Mouse (Mus musculus) frontal cortex, postnatal 25 days (tissue): ENCODE results near the gene Ptprt.
"Not testable (repeated sequence)": the region's sequence is repeated elsewhere in the genome, so short reads cannot be mapped to it uniquely, and the experiment has no call there.

Experiments
- DNase-seq, 2 experiments: peaks; one replicate each; pipeline ENCODE4 v3.0.0; 2022; ENCODE audit warnings: low spot score in 2 of 2

The Ptprt gene

DNA sequence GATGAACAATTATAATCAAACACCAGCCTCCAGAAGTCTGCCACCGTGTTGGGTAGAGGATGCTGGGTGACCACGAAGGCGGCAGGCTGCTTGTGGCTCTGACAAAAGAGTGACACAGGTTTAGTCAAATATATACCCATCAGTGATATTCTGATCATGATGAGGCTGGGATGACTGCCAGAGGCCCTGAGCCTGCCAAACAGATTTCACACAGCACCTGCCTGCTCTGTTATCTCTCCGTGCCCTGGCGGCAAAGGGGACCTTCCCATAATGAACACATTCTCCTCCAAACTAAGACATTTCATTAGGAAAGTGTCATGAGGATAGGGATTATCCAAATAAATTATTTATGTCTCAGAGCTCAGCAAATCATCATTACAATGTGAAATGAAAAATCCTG is 1113.6 kb downstream of the Ptprt start:
- no peak for DNase-seq

DNA sequence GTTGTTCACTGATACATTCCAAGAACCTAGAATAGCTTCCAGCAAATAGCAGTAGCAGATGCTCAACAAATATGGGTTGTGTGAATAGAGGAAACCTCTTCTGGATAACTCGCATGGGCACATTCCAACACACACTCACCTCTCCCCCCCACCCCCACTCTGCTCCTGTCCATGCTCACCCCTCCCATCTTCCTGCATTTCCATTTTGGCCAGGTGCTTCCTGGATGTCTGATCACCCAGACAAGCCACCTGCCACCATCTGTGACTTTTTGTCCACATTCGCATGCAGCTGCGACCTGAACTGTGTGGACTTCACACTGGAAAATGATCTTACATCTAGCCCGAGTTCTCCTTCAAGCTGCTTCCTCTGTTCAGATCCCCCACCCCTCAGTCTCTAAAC is 1115.5 kb downstream of the Ptprt start:
- DNase-seq, result no peak

DNA sequence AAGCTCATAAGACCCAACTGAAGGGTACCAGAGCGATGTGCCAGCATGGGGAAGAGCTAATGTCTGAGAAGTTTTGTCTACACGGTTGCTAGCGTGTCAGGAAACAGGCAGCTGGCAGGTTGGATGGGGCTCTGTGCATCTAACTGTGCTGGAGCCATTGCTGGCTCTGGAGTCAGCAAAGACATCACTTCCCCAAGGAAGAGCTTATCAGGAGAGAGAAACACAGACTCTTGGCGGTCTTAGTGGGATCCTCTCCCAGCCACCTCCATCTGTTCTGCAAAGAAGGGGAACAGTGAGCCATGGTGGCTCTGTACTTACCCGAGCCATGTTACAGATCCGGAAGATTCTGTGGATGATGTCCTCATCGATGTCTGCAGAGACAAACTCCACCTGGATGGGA is 1126.8 kb downstream of the Ptprt start:
- DNase-seq, result no peak

DNA sequence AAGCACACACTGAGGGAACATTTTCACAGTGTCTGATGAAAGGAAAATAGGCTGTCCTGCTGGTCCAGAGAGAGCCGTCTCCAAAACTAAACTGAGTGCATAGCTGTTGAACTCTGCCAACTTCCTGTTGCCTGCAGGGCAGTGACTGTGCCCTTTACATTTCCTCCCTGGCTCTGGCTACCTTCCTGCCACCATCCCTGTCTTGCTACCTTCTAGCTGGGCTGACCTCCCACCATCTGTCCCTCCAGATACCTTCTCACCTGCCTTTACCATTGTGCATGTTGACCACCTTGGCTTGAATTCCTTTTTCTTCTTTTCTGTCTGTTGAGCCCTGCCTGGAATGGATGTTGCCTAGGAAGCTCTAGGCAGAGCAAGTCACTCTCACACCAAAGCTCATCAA is 1133.8 kb downstream of the Ptprt start:
- DNase-seq, result no peak

DNA sequence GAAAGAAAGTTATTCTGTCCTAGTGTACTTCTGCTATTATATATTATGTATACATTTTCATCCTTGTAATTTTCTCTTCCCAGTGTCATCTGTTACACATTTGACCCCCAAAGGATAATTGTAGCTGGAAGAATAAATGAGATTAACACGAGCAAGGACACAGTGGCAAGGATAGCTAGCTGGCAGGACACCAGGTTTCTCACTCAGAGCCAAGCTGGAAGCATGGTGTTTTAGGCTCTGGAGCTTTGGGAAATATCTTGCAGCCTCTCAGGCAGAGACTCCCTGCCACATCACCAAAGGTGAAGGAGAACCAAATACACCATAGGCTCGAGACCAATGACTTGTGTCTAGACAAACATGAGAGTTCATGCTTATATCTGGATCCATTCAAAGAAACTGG is 1141.3 kb downstream of the Ptprt start:
- no peak for DNase-seq

DNA sequence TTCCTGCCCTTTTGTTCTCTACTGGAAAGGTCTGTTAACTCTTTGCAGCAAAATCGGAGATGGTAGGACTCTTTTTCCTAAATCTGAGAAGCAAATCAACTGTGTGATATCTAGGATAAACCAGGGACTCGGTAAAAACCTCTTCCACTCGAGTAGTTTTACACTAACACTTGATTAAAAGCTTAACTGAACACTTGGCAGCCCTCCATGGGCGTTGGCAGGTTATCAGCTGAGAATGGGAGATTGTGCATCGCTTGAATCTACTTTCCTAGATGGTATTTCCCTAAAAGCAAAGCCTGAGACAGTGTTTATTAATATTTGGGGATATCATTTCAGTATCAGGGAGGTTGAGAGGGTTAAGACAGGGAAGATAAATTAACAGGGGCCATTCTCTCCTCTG is 1144.0 kb downstream of the Ptprt start:
- DNase-seq, result peak; percentile 45 to 60

DNA sequence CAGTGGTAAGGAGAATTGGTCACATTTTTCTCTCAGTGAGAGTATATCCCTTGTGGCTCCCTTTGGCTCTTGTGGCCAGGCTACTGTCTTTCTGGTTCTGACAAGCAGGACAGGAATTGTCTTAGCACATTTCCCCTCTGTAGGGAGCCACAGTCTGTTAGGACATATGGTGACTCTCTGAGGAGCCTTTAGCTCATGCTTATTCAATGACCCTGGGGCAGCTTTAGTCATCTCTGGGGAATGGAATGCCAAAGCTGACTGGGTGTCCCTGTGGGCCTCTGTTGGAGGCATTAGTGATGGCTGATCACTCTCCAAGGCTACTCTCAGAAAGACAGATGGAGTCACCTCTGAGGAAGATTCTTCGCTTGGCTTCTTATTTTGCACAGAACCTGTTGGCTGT is 1147.7 kb downstream of the Ptprt start:
- no peak for DNase-seq

DNA sequence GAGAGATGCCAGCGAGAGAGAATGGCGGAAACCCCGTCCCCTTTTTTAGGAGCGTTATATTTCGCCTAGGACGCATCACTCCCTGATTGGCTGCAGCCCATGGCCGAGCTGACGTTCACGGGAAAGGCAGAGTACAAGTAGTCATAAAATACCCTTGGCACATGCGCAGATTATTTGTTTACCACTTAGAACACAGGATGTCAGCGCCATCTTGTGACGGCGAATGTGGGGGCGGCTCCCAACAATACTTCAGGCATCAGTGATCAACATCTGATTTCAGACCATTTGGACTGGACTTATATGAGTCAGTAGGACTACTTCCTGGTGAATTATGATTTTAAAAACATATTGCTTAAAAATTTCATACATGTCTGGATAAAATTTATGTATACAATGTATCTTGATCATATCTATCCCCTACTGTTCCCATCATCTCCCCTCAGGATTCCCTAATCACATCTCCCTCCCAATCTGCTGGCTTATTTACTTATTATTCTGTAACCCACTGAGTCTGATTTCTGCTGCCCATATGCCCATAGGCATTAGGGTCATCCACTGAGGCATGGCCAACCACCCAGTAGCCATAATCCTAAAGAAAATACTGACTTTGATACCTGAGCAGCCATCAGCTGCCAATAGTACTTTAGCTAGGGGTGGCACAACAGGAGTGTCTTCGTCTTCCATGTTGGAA is 1148.9 kb downstream of the Ptprt start:
- DNase-seq, result not testable (repeated sequence)

DNA sequence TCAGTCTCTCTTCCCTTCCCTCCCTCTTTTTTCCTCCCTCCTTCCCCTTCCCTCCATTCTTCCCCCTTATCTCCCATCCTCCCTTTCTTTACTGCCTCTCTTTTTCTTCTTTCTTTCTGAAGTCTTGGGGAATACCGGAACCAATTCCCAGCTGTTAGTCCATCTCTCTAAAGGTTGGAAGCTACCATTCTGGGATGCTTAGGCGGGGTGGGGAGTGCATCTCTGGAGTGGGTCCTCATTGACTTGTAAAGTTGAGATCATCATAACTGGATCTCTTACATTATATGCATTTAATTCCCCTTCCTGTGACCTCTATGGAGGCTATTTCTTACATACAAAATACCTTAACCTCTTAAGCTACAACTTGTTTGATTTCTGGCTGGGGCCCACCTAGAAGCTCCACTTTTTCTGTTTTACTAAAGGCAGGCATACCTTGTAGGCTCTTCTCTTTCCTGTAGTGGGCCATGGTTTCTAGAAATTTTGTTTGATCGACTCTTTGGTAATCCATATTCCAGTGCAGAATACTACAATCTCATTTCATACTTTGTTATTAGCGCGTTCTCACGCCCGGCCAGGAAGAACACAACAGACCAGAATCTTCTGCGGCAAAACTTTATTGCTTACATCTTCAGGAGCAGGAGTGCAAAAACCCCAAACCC is 1149.7 kb downstream of the Ptprt start:
- DNase-seq, result no peak

DNA sequence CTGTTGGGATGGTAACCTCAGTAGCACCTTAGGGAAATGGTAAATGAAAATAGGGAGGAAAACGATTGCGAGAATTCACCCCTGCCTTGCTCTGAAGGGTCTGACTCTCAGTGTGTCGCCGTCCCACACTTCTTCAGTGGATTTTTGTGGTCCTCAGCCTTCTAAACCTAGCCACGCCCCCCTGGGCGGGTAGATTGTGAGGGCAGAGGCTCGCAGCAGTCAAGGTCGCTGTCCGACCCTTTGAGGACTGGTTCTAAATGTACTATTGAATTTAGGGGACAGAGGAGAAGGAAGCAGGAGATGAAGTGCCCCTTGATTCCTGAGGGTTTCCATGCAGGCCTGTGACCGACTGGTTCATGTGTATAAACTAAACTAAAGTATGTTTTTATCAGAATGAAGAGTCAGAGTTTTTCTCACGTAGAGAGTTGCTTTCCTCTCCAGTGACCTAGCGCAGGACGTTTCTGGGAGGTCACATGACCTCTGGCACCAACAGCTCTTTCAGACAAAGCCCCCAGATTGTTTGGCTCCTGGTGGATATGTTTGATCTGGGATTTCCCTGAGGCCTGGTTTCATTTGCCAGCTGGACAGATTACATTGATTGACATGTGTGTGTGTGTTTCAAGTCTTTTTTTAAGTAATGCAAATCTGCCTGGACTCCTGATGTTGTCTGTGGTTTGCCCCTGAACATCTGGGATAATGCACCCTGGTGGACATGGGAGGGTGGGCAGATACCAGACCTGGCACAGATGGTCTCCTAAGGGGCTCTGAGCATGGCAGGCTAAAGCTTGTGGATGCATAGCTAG is 1161.6 kb downstream of the Ptprt start:
- no peak for DNase-seq

DNA sequence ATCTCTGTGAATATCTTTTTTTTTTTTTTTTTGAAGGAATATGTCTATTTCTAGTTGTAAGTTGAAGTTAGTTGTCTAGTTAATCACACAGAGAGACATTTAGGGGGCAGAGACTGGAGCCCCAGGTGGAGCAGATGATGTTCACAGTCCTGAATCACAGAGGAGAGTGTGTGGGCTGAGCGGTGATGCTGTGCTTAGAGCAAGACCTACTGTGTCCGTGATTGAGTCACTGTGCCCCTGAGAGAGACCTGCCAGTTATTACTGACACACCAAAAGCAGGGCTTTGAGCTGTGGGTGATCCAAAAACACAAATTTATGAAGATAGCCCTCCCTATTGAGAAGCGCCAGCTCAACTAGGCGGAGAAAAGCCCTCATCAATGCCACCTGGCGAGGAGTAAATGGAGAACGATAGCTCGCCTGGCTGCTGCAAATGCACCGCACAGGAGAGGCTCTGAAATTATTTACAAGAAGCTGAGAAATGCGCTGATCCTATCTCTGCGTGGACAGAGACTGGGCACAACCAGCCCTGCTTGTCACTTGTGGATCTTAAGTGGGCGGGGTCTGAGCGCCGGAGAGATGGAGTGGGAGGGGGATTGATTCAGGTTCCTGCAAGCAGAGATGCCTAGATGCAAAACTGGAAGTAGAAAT is 1162.4 kb downstream of the Ptprt start:
- DNase-seq, result no peak

DNA sequence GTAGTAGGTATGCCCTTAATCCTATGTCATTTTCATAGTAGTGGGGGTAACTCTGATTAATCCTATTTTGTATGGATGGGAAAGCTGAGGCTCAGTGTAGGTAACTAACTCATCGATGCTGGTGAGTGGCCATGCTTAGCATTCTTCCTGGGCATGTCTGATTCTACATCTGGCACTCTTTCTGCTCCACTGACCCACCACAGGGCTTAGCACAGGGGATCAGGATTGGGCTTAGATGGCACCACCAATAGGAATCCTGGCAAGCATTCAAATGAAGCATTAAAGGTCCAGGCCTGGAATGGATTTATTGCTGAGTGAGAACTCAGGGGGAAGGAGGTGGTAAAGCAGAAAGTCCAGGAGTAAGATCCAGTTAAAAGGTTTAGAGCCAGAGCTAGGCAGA is 1179.2 kb downstream of the Ptprt start:
- no peak for DNase-seq

DNA sequence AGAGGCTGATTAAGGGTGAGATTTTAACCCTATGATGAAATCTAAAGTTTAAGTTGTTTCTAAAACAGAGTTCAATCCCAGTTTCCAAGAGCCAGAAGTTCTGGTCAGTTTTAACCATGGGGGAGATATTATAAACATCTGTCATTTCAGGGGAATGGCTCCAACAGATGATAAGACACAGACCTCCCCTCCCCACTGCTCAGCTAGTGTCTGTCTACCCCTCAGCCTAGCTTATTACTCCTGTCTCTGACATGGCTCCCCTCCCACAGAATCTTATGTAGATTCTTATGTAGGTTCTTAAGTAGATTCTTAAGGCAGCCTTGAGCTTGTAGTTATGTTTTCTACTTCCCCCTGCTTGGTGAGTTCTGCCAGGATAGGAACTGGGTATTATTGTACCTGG is 1180.5 kb downstream of the Ptprt start:
- no peak for DNase-seq
